Mouse (Mus musculus) heart, adult 8-10 months (tissue): ENCODE results near the gene Nectin2. TPM values are rescaled to one million over a fixed set of nuclear protein-coding genes. Genes with fewer than 3 reads are reported as not detected.
"Not testable (repeated sequence)": the region's sequence is repeated elsewhere in the genome, so short reads cannot be mapped to it uniquely, and the experiment has no call there.

Experiments
- DNase-seq: peaks from one replicate; pipeline ENCODE4 v3.0.0; 2022; ENCODE audit warnings: low spot score
- total RNA-seq, 4 experiments: library from RNA; stranded (reverse); gene quantifications; 2 replicates each; pipeline ENCODE4 v1.2.4; 2022

Nectin2 gene
- total RNA-seq, 4 experiments from 2014 or later = 24.8 to 37.3 (median 34.9) TPM

- DNase-seq = no peak
Measured at GRCm38 (mm10) chr7:19688611-19689010, 61.7 kb downstream of the Nectin2 start.

DNA sequence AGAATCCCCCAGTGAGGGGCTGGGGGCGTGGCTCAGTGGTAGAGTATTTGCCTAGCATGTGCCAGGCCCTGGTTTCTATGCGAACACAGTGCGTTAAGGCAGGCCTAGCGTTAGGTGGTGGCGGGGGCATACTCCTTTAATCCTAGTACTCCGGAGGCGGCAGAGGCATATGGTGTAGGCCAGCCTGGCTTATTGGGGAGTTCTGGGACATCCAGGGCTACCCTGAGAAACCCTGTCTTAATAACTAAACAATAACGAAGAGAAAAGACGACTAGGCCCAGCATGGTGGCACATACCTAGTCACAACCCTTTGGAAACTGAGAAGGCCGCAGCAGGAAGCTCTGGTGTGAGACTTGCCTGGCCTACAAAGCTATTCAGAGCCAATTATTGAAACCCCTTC is 62.2 kb downstream of the Nectin2 start:
- DNase-seq = no peak

- DNase-seq = not testable (repeated sequence)
Measured at GRCm38 (mm10) chr7:19686927-19687583, 63.2 kb downstream of the Nectin2 start.

- no peak for DNase-seq
Measured at GRCm38 (mm10) chr7:19686521-19686920, 63.8 kb downstream of the Nectin2 start.

DNA sequence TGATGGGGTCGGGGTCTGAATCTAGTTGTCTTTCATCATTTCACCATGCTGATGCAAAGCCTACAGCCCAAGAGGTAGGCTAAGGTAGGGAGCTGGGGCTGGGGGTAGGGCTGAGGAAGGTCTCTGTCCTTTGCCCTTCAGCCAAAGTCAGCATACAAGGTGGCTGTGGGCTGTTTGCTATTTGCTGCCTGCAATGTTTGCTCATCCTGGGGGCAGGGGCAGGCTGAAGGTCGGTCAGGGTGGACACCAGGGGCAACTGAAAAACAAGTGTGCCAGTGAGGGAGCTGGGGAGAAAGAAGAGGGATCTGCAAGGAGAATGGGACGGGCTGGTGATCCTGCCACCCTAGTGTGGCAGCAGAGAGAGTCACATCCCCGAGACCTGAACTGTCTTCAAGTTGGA is 64.9 kb downstream of the Nectin2 start:
- DNase-seq = no peak

DNA sequence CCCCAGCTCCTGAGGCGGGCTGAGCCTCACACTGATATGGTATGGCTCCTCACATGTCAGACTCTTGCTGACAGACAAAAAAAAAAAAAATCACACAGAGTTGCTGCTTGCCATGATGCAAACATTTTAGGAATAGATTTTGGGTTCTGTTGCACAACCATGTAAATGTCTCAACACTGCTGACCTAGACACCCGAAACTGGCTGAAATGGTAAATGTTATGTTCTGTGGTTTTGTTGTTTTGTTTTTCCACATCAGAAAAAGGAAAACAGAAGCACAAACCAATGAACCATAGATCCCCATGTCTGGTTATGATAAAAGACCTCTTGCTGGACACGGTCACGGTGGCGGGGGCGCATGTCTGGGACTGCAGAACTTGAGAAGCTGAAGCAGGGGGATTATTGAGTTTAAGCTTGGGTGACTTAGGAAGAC is 66.5 kb downstream of the Nectin2 start:
- DNase-seq = no peak

- no peak for DNase-seq
Measured at GRCm38 (mm10) chr7:19682979-19683378, 67.3 kb downstream of the Nectin2 start.

GRCm38 (mm10) chr7:19681202-19681694 is 69.0 kb downstream of the Nectin2 start, which contains the start of the genes Gm44805 and Apoc4:
Gene Gm44805, minus strand, starts transcription at chr7:19681423.
Gene Apoc4, minus strand, starts transcription at chr7:19681479.
- no peak for DNase-seq

- no peak for DNase-seq
Measured at GRCm38 (mm10) chr7:19680702-19681101, 69.6 kb downstream of the Nectin2 start.

DNA sequence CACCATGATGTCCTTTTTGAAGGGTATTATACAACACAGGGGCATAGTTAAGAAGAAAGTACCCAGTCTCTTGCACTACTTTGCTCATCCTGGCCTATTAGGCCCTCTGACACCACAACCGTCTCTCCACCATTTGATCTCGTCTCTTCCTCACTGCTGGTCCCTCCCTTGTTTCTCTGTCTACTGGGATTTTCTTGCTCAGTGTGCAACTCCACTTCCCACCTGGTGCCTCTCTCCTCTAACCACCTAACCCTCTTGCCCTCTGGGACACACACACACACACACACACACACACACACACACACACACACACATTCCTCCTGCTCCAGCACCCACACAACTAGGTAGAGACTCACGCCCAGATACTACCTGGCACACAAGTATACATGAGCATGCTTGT is 71.4 kb downstream of the Nectin2 start:
- no peak for DNase-seq

DNA sequence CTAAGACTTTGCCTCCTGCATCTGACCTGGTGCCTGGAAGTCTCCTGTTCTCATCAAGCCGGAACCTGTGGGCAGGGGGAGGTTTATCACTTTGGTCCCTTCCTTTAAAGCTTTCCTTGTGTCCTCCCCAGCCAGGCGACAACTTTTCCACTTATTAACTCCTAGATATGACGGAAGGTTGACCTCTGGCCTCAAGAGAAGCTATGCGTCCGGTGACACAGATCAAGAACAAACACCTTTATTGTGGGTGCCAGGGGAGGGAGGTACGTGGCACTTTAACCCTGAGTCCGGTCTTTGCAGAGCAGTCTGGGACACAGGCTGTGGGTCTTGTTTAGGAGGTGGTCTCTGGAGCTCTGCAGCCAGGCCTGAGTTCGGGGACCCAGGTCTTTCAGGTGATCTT is 72.4 kb downstream of the Nectin2 start, which contains the start of gene Apoc2:
Gene Apoc2 (minus strand): TSS at position 70 of the 400 bp plus-strand sequence.
- DNase-seq = no peak

DNA sequence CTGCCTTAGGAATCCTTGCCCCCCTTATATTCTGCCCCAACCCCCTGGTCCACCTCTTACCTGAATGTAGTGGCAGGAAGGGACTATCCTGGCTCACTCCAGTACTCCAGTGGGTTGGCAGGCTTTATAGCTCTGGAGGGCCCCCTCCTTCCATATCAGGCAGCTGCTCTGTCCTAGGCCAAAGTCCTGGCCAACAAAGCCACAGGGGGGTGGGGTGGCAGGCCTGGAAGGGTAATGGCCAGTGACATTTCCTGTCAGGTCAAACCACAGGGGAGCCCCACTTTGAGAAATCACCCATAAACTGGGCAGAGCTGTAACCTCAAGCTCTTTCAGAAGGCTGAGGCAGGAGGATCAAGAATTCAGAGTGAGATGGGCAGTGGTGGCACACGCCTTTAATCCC is 73.6 kb downstream of the Nectin2 start:
- DNase-seq = no peak

- DNase-seq = no peak
Measured at GRCm38 (mm10) chr7:19675824-19676223, 74.5 kb downstream of the Nectin2 start.

DNA sequence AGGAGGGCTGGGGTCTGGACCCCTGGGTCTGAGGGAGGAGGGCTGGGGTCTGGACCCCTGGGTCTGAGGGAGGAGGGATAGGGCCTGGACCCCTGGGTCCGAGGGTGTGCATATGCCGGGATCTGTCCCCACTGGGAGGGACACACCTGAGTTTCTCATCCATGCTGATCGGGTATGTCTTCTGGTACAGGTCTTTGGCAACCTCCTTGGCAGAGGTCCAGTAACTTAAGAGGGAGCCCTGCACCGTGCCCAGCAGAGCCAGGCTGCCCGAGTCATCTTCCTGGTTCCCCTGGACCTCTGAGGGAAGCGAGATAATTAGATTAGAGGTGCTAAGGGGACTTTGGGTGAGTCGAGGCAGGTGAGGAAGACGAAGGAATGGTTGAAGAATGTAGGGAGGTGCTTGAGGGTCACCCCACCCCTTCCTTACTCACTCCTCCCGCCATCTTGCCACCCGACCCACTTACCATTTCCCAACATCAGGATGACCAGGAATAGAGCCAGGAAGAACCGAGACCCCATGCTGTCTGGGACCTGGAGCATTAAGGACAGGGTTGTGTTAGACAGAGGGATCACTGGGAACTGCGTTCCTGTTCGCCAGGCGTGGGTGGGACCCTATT is 77.1 kb downstream of the Nectin2 start:
- DNase-seq = no peak

GRCm38 (mm10) chr7:19671511-19671910 is 78.8 kb downstream of the Nectin2 start:
- no peak for DNase-seq

DNA sequence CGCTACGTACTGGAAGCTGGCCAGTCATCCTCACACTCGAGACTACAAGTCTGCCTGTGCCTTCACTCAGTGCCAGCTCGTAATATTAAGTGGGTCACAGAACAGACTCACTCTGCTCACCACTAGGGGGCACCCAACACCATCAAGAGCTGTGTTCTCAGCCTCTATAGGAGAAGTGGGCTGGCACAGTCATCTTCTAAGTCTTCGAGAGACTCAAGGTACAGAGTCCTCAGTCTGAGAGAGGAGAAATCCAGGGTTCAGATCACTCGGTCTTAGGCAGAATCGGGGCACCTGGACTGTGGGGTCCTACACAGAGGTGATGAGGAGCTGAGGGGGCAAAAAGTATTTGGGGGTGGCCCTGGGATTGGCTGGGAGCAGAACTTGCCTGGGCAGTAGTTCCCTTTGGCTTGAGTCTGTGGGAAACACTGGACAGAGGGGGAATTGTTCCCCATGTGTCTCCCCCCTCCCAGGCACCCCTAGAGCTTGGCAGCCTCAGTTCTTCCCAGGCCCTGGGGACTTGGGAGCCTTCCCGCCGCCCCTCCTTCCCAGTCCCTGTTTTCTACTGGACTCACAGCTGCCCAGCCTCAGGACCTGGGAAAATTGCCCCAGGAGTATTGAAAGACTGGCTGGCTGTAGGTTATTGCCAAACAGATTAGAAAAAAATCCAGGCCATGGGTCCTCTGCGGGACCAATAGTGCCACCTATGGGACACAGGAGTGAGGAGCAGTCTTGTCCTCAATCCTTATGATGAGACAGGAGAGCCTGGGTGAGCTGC is 81.1 kb downstream of the Nectin2 start:
- peak; percentile 92 for DNase-seq

- no peak for DNase-seq
Measured at GRCm38 (mm10) chr7:19667434-19667833, 82.8 kb downstream of the Nectin2 start.

GRCm38 (mm10) chr7:19666750-19667149 is 83.5 kb downstream of the Nectin2 start:
- DNase-seq = no peak
